Mouse (Mus musculus) spleen, adult 2 months (tissue): ENCODE measurements around the gene Notch1.

Experiments
- CTCF ChIP-seq: fragments of 200-500 bp; IDR thresholded peaks from 2 replicates; pipeline ENCODE4 v1.5.1; 2011; ENCODE audit warnings: mild to moderate bottlenecking, inconsistent platforms; ENCODE audit not compliant: insufficient read depth, insufficient read length, insufficient replicate concordance; ENCODE audit errors: extremely low read depth
- POLR2A ChIP-seq: fragments of 200-500 bp; IDR thresholded peaks from 2 replicates; pipeline ENCODE4 v1.6.1; 2011; ENCODE audit warnings: low read depth, low read length, inconsistent platforms

GRCm38 (mm10) chr2:26508661-26509060 is 7.8 kb downstream of the Notch1 start:
- no peak for TF ChIP-seq CTCF
- no peak for TF ChIP-seq POLR2A
